Mouse (Mus musculus): ENCODE data around the gene Olfr1297. TPM values are rescaled to one million over a fixed set of nuclear protein-coding genes. Genes with fewer than 3 reads are reported as not detected.

Gene Olfr1297
- not detected in 2 replicates for polyA plus RNA-seq (2014; fragmentation: Nextera tagmentation; extraction: Ambion mirVana)

DNA sequence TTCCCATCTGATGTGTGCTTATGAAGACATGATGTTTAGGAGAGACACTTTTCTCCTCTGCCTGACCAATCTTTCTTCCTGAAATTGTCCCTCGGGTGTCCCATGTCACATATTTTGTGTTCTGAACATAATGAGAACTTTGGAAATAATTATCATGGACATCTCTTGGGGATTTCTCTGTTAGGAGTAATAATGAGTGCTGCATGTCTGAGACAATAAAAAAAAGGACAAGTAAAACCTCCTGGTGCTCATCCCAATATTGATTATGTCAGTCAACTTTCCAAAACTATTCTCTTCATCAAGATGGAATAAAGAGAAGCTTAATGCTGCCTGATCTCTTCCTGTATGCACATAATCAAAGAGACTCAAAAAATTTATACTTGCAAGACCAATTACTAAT, at the start of gene Olfr1297:
TSS of gene Olfr1297 (minus strand) at position 101 of the 400 bp plus-strand sequence.
- no peak for ATAC-seq (ENCODE audit: low FRiP score, low TSS enrichment)

GRCm38 (mm10) chr2:111661119-111661518, 34.8 kb upstream of the Olfr1297 start, which contains the start of gene Olfr1299:
Gene Olfr1299 (plus strand): TSS chr2:111661419.
- WGBS = 75% methylated on average over 4 of the region's 4 CpGs
- H3K9me3 ChIP-seq (ENCODE audit: control insufficient read depth, low read length) = no peaks in the 10 kb centered on the region
- no peak within 1 kb of the TSS for H3K4me3 ChIP-seq (replicated peaks; ENCODE audit: low read depth, low read length)
- H3K4me2 ChIP-seq (ENCODE audit: low read length) = no peak within 1 kb of the TSS
- no peak within 1 kb of the TSS for H3K27ac ChIP-seq (replicated peaks; ENCODE audit: low read depth, low read length)
- no peaks in the 10 kb centered on the region for H3K36me3 ChIP-seq (ENCODE audit: control insufficient read depth, insufficient read depth, low read length)
- no peaks in the 10 kb centered on the region for H3K4me1 ChIP-seq (ENCODE audit: control insufficient read depth, insufficient read depth, low read length)
- no peak for DNase-seq
- ATAC-seq (ENCODE audit: low FRiP score, low TSS enrichment) = no peak
- H3K27me3 ChIP-seq (ENCODE audit: control insufficient read depth, insufficient read depth, low read length) = no peaks in the 10 kb centered on the region
- H3K9ac ChIP-seq (replicated peaks; ENCODE audit: low read length) = no peak within 1 kb of the TSS

More for the DNA sequence above, at the start of gene Olfr1297:
- no peak within 1 kb of the TSS for H3K9ac ChIP-seq (replicated peaks; ENCODE audit: low read length)
- no peaks in the 10 kb centered on the region for H3K4me1 ChIP-seq (ENCODE audit: control insufficient read depth, insufficient read depth, low read length)
- H3K4me3 ChIP-seq (replicated peaks; ENCODE audit: low read depth, low read length) = no peak within 1 kb of the TSS
- H3K27me3 ChIP-seq (ENCODE audit: control insufficient read depth, insufficient read depth, low read length) = no peaks in the 10 kb centered on the region
- H3K27ac ChIP-seq (replicated peaks; ENCODE audit: low read depth, low read length) = no peak within 1 kb of the TSS
- no peaks in the 10 kb centered on the region for H3K9me3 ChIP-seq (ENCODE audit: control insufficient read depth, low read length)
- no peak for DNase-seq
- no peaks in the 10 kb centered on the region for H3K36me3 ChIP-seq (ENCODE audit: control insufficient read depth, insufficient read depth, low read length)
- H3K4me2 ChIP-seq (ENCODE audit: low read length) = no peak within 1 kb of the TSS
- 85% methylated on average over 1 of the region's 1 CpGs for WGBS

- Histone ChIP-seq H3K9ac (replicated peaks; ENCODE audit: low read length) (no peak within 1 kb of the TSS), H3K36me3 (ENCODE audit: control insufficient read depth, insufficient read depth, low read length) (no peaks in the 10 kb centered on the region), H3K4me2 (ENCODE audit: low read length) (no peak within 1 kb of the TSS), H3K27me3 (ENCODE audit: control insufficient read depth, insufficient read depth, low read length) (no peaks in the 10 kb centered on the region), H3K4me1 (ENCODE audit: control insufficient read depth, insufficient read depth, low read length) (no peaks in the 10 kb centered on the region), H3K4me3 (replicated peaks; ENCODE audit: low read depth, low read length) (no peak within 1 kb of the TSS), H3K27ac (replicated peaks; ENCODE audit: low read depth, low read length) (no peak within 1 kb of the TSS), H3K9me3 (ENCODE audit: control insufficient read depth, low read length) (no peaks in the 10 kb centered on the region)
- DNase-seq (no peak), ATAC-seq (ENCODE audit: low FRiP score, low TSS enrichment) (no peak)
- 81% methylated on average over 1 of the region's 1 CpGs for WGBS
These were observed 22.8 kb upstream of the Olfr1297 start, which contains the start of gene Olfr1298 for GRCm38 (mm10) chr2:111649101-111649500. Gene Olfr1298 (minus strand): TSS chr2:111649201.

GRCm38 (mm10) chr2:111569581-111569980, 56.7 kb downstream of the Olfr1297 start, which contains the start of gene Olfr1295:
Gene Olfr1295 (minus strand): TSS chr2:111569681.
- H3K27ac ChIP-seq (replicated peaks; ENCODE audit: low read depth, low read length) = no peak within 1 kb of the TSS
- H3K4me3 ChIP-seq (replicated peaks; ENCODE audit: low read depth, low read length) = no peak within 1 kb of the TSS
- H3K27me3 ChIP-seq (ENCODE audit: control insufficient read depth, insufficient read depth, low read length) = no peaks in the 10 kb centered on the region
- H3K36me3 ChIP-seq (ENCODE audit: control insufficient read depth, insufficient read depth, low read length) = no peaks in the 10 kb centered on the region
- DNase-seq = no peak
- H3K4me2 ChIP-seq (ENCODE audit: low read length) = no peak within 1 kb of the TSS
- no peaks in the 10 kb centered on the region for H3K9me3 ChIP-seq (ENCODE audit: control insufficient read depth, low read length)
- no peak for ATAC-seq (ENCODE audit: low FRiP score, low TSS enrichment)
- H3K9ac ChIP-seq (replicated peaks; ENCODE audit: low read length) = no peak within 1 kb of the TSS
- no peaks in the 10 kb centered on the region for H3K4me1 ChIP-seq (ENCODE audit: control insufficient read depth, insufficient read depth, low read length)

Other genes starting within 250 kb of the Olfr1297 start
- gene Olfr1286, start 203.4 kb downstream of the Olfr1297 start, polyA plus RNA-seq (2014; fragmentation: Nextera tagmentation; extraction: Ambion mirVana) = not detected in 2 replicates
- gene Olfr1287, start 177.4 kb downstream of the Olfr1297 start, polyA plus RNA-seq (2014; fragmentation: Nextera tagmentation; extraction: Ambion mirVana) = not detected in 2 replicates
- gene Olfr1288, start 152.4 kb downstream of the Olfr1297 start, polyA plus RNA-seq (2014; fragmentation: Nextera tagmentation; extraction: Ambion mirVana) = not detected in 2 replicates
- not detected in 2 replicates for gene Olfr1289, start 145.7 kb downstream of the Olfr1297 start, polyA plus RNA-seq (2014; fragmentation: Nextera tagmentation; extraction: Ambion mirVana)
- not detected in 2 replicates for gene Olfr1290, start 132.7 kb downstream of the Olfr1297 start, polyA plus RNA-seq (2014; fragmentation: Nextera tagmentation; extraction: Ambion mirVana)
- not detected in 2 replicates for gene Olfr1291-ps1, start 129.3 kb downstream of the Olfr1297 start, polyA plus RNA-seq (2014; fragmentation: Nextera tagmentation; extraction: Ambion mirVana)
- gene Olfr1293-ps, start 101.3 kb downstream of the Olfr1297 start, polyA plus RNA-seq (2014; fragmentation: Nextera tagmentation; extraction: Ambion mirVana) = not detected in 2 replicates
- gene Olfr1294, start 86.2 kb downstream of the Olfr1297 start, polyA plus RNA-seq (2014; fragmentation: Nextera tagmentation; extraction: Ambion mirVana) = not detected in 2 replicates
- gene Olfr1295, start 56.8 kb downstream of the Olfr1297 start, polyA plus RNA-seq (2014; fragmentation: Nextera tagmentation; extraction: Ambion mirVana) = not detected in 2 replicates
- gene Olfr1298, start 22.7 kb upstream of the Olfr1297 start, polyA plus RNA-seq (2014; fragmentation: Nextera tagmentation; extraction: Ambion mirVana) = not detected in 2 replicates
- gene Olfr1299, start 34.9 kb upstream of the Olfr1297 start, polyA plus RNA-seq (2014; fragmentation: Nextera tagmentation; extraction: Ambion mirVana) = not detected in 2 replicates
- gene Olfr1301, start 124.5 kb upstream of the Olfr1297 start, polyA plus RNA-seq (2014; fragmentation: Nextera tagmentation; extraction: Ambion mirVana) = not detected in 2 replicates
- gene Olfr1302, start 150.9 kb upstream of the Olfr1297 start, polyA plus RNA-seq (2014; fragmentation: Nextera tagmentation; extraction: Ambion mirVana) = not detected in 2 replicates
- not detected in 2 replicates for gene Olfr1303, start 193.8 kb upstream of the Olfr1297 start, polyA plus RNA-seq (2014; fragmentation: Nextera tagmentation; extraction: Ambion mirVana)